2 mouse cellular contexts compared by ENCODE assay signal in the genomic region with DNA sequence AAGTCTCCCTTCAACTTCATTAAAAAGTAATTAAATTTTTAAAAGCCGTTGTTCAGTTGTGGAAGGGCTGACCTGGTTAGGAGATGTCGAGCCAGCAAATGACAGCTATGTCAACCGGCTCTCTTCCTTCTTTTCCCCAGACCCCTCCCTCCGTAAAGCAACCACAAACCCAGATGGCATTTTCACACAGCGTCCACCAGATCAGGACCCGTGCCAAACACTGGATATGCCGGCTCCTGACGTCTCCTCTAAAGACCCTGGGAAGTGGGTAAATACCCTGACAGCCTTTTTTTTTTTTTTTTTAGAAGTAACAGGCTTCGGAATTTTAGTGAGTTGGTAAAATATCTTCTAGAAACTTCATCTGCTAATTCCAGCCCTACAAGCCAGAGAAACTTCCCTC.
"Had no signal": no experiment of that assay in that cellular context is flagged by ENCODE, and none has a peak within 500 bp of the region (broad histone marks: within the 10 kb centered on the region; RNA-seq: fewer than 3 reads in every experiment).

No protein-coding gene starts in this region.

- DNase-seq: lung, adult 2 months had no signal

- ATAC-seq: midbrain, embryonic 16.5 days had no signal
